Mouse (Mus musculus) telencephalon, adult 2 months (tissue): ENCODE measurements around the gene Pdzd2.

Experiments used
- DNase-seq: peaks from one replicate; pipeline ENCODE4 v3.0.0-alpha.2; 2011; ENCODE audit warnings: low read depth, low spot score

Pdzd2 gene

GRCm38 (mm10) chr15:12732613-12733012, 7.1 kb downstream of the Pdzd2 start:
- DNase-seq: no peak

- no peak for DNase-seq
Measured at GRCm38 (mm10) chr15:12728381-12728780, 11.3 kb downstream of the Pdzd2 start.

GRCm38 (mm10) chr15:12725256-12725655, 14.5 kb downstream of the Pdzd2 start:
- no peak for DNase-seq

GRCm38 (mm10) chr15:12721684-12722500, 17.8 kb downstream of the Pdzd2 start:
- no peak for DNase-seq

GRCm38 (mm10) chr15:12718819-12719218, 20.9 kb downstream of the Pdzd2 start:
- no peak for DNase-seq

- no peak for DNase-seq
Measured at GRCm38 (mm10) chr15:12717410-12717809, 22.3 kb downstream of the Pdzd2 start.

- DNase-seq: no peak
Measured at GRCm38 (mm10) chr15:12716881-12717280, 22.8 kb downstream of the Pdzd2 start.

- DNase-seq: no peak
Measured at GRCm38 (mm10) chr15:12714322-12714721, 25.4 kb downstream of the Pdzd2 start.

GRCm38 (mm10) chr15:12713216-12713615, 26.5 kb downstream of the Pdzd2 start:
- DNase-seq: no peak

- DNase-seq: no peak
Measured at GRCm38 (mm10) chr15:12710036-12710435, 29.7 kb downstream of the Pdzd2 start.

GRCm38 (mm10) chr15:12708297-12708696, 31.4 kb downstream of the Pdzd2 start:
- no peak for DNase-seq

- no peak for DNase-seq
Measured at GRCm38 (mm10) chr15:12706902-12707301, 32.8 kb downstream of the Pdzd2 start.

GRCm38 (mm10) chr15:12700367-12700766, 39.4 kb downstream of the Pdzd2 start:
- no peak for DNase-seq

GRCm38 (mm10) chr15:12697741-12698140, 42.0 kb downstream of the Pdzd2 start:
- no peak for DNase-seq

GRCm38 (mm10) chr15:12696889-12697288, 42.8 kb downstream of the Pdzd2 start:
- DNase-seq: no peak

GRCm38 (mm10) chr15:12689716-12690381, 49.9 kb downstream of the Pdzd2 start:
- peak; percentile 13 for DNase-seq

- DNase-seq: peak; percentile 11
Measured at GRCm38 (mm10) chr15:12682549-12682948, 57.2 kb downstream of the Pdzd2 start.

- DNase-seq: no peak
Measured at GRCm38 (mm10) chr15:12681891-12682290, 57.8 kb downstream of the Pdzd2 start.

GRCm38 (mm10) chr15:12680750-12681149, 59.0 kb downstream of the Pdzd2 start:
- peak; percentile 50 for DNase-seq

GRCm38 (mm10) chr15:12679996-12680395, 59.7 kb downstream of the Pdzd2 start:
- DNase-seq: no peak

- DNase-seq: no peak
Measured at GRCm38 (mm10) chr15:12678540-12679112, 61.1 kb downstream of the Pdzd2 start.

GRCm38 (mm10) chr15:12675366-12675765, 64.4 kb downstream of the Pdzd2 start:
- no peak for DNase-seq

- DNase-seq: no peak
Measured at GRCm38 (mm10) chr15:12674026-12674425, 65.7 kb downstream of the Pdzd2 start.
